In genomic region chr12:102368556-102368955, GRCm38 (mm10) we compare ENCODE assay signal across 15 mouse cellular contexts.
DNase-seq lines count a peak whose midpoint lies in the region; ATAC-seq and TF ChIP-seq lines count a peak whose summit lies in the region.
"Had no signal": no experiment of that assay in that cellular context is flagged by ENCODE, and none has a peak within 500 bp of the region (broad histone marks: within the 10 kb centered on the region; RNA-seq: fewer than 3 reads in every experiment).

No protein-coding gene starts in this region.

- TF ChIP-seq CTCF in intestine, postnatal 0 days (IDR thresholded peaks at IDR 0.05; ENCODE audit: low read depth): no peak
- no peak for TF ChIP-seq CTCF in spleen, adult 2 months (IDR thresholded peaks at IDR 0.05; ENCODE audit: extremely low read depth, insufficient read depth, insufficient read length, insufficient replicate concordance)
- no peak for TF ChIP-seq CTCF in bone marrow, adult 2 months (IDR thresholded peaks at IDR 0.05; ENCODE audit: control insufficient read depth, insufficient read depth, low read length)

- no peak overlapping the region for H3K4me3 ChIP-seq in intestine, embryonic 15.5 days (replicated peaks)
- H3K4me3 ChIP-seq in intestine, postnatal 0 days (ENCODE audit: low read depth, low read length): no peak overlapping the region
- peak overlapping the region; percentile 66 for H3K4me3 ChIP-seq in spleen, adult 2 months (ENCODE audit: extremely low read depth, insufficient read depth, insufficient read length)
- H3K4me3 ChIP-seq in bone marrow, adult 2 months (replicated peaks; ENCODE audit: control insufficient read depth, low read depth, low read length): peak overlapping the region; percentile 73
- H3K4me3 ChIP-seq in liver, embryonic 16.5 days (ENCODE audit: low read depth, low read length): peak overlapping the region; percentile 20
- H3K4me3 ChIP-seq: forebrain, embryonic 13.5 days; hindbrain, embryonic 13.5 days; limb, embryonic 12.5 days; midbrain, embryonic 10.5 days had no signal

- H3K27me3 ChIP-seq in intestine, embryonic 15.5 days (replicated peaks): no peaks in the 10 kb centered on the region
- H3K27me3 ChIP-seq in intestine, postnatal 0 days (replicated peaks; ENCODE audit: control insufficient read depth, insufficient read depth, low read length): no peaks in the 10 kb centered on the region
- no peaks in the 10 kb centered on the region for H3K27me3 ChIP-seq in spleen, adult 2 months (ENCODE audit: control insufficient read depth, insufficient read depth, low read length)
- no peaks in the 10 kb centered on the region for H3K27me3 ChIP-seq in liver, embryonic 16.5 days (ENCODE audit: control insufficient read depth, insufficient read depth, low read depth, low read length)
- H3K27me3 ChIP-seq: forebrain, embryonic 13.5 days; hindbrain, embryonic 13.5 days; limb, embryonic 12.5 days had no signal

- peak in 1 of 2 experiments; percentile 28 for DNase-seq in spleen, adult 2 months (ENCODE audit: low read depth in 1 of 2, low spot score in 2 of 2)
- no peak for DNase-seq in spleen, postnatal 14 days (ENCODE audit: low spot score in 2 of 2)
- DNase-seq in cerebellum, adult 9-11 months: no peak
- no peak for DNase-seq in right cerebral cortex, postnatal 10 days (ENCODE audit: low spot score in 2 of 2)
- DNase-seq: cerebellum, postnatal 25 days; gastrocnemius, postnatal 10 days; kidney, adult 8-10 months had no signal

- H3K36me3 ChIP-seq in intestine, embryonic 15.5 days: peaks cover 5% of the 10 kb centered on the region
- peaks cover 32% of the 10 kb centered on the region for H3K36me3 ChIP-seq in intestine, postnatal 0 days (ENCODE audit: control insufficient read depth, insufficient read depth)
- H3K36me3 ChIP-seq in spleen, adult 2 months (ENCODE audit: control insufficient read depth, insufficient read depth, low read length): peaks cover 25% of the 10 kb centered on the region
- no peaks in the 10 kb centered on the region; the same call in none of the 2 replicates for H3K36me3 ChIP-seq in liver, embryonic 16.5 days (ENCODE audit: control insufficient read depth, insufficient read depth)
- H3K36me3 ChIP-seq: hindbrain, embryonic 13.5 days; limb, embryonic 12.5 days; midbrain, embryonic 10.5 days had no signal

- peaks cover 8% of the 10 kb centered on the region for H3K4me1 ChIP-seq in intestine, embryonic 15.5 days (replicated peaks)
- no peaks in the 10 kb centered on the region for H3K4me1 ChIP-seq in intestine, postnatal 0 days (replicated peaks; ENCODE audit: control insufficient read depth, insufficient read depth, low read length)
- peaks cover 45% of the 10 kb centered on the region for H3K4me1 ChIP-seq in spleen, adult 2 months (ENCODE audit: control insufficient read depth, insufficient read depth, insufficient read length)
- H3K4me1 ChIP-seq in bone marrow, adult 2 months (ENCODE audit: control insufficient read depth, insufficient read depth, low read length): peaks cover 25% of the 10 kb centered on the region
- no peaks in the 10 kb centered on the region for H3K4me1 ChIP-seq in liver, embryonic 16.5 days (ENCODE audit: control insufficient read depth, low read depth, low read length)
- H3K4me1 ChIP-seq: hindbrain, embryonic 13.5 days; midbrain, embryonic 10.5 days had no signal

- H3K27ac ChIP-seq in intestine, embryonic 15.5 days: no peak overlapping the region
- H3K27ac ChIP-seq in intestine, postnatal 0 days (ENCODE audit: low read depth, low read length): no peak overlapping the region
- peak overlapping the region; percentile 90 for H3K27ac ChIP-seq in spleen, adult 2 months (ENCODE audit: insufficient read depth, low read length)
- H3K27ac ChIP-seq in bone marrow, adult 2 months (ENCODE audit: control insufficient read depth, insufficient read depth, low read depth, low read length, poor library complexity): peak overlapping the region; percentile 89
- H3K27ac ChIP-seq in liver, embryonic 16.5 days (ENCODE audit: low read length): peak overlapping the region; percentile 12; the same call in 1 of the 2 replicates
- H3K27ac ChIP-seq: forebrain, embryonic 13.5 days; hindbrain, embryonic 13.5 days; limb, embryonic 12.5 days; midbrain, embryonic 10.5 days had no signal

- no peaks in the 10 kb centered on the region for H3K9me3 ChIP-seq in intestine, embryonic 15.5 days
- no peaks in the 10 kb centered on the region for H3K9me3 ChIP-seq in intestine, postnatal 0 days (ENCODE audit: control insufficient read depth)
- no peaks in the 10 kb centered on the region for H3K9me3 ChIP-seq in liver, embryonic 16.5 days (replicated peaks; ENCODE audit: control insufficient read depth, low read length)
- H3K9me3 ChIP-seq: forebrain, embryonic 13.5 days; hindbrain, embryonic 13.5 days; limb, embryonic 12.5 days; midbrain, embryonic 10.5 days had no signal

- peak; percentile 8; the same call in 1 of the 2 replicates for ATAC-seq in intestine, embryonic 15.5 days
- ATAC-seq in intestine, postnatal 0 days: no peak
- no peak for ATAC-seq in liver, embryonic 16.5 days (ENCODE audit: low read depth)
- ATAC-seq: forebrain, embryonic 13.5 days had no signal

- TF ChIP-seq POLR2A in spleen, adult 2 months (IDR thresholded peaks at IDR 0.05; ENCODE audit: low read depth, low read length): no peak
- 0 out of 2 replicates have a peak, but pooled peaks have one; percentile 12 for TF ChIP-seq POLR2A in bone marrow, adult 2 months (IDR thresholded peaks at IDR 0.05; ENCODE audit: borderline replicate concordance, control insufficient read depth, low read depth, low read length)

- no peak overlapping the region for H3K9ac ChIP-seq in intestine, embryonic 15.5 days
- no peak overlapping the region for H3K9ac ChIP-seq in intestine, postnatal 0 days (ENCODE audit: low read depth, low read length)
- H3K9ac ChIP-seq in liver, embryonic 16.5 days (ENCODE audit: low read depth, low read length): no peak overlapping the region
- H3K9ac ChIP-seq: forebrain, embryonic 13.5 days; hindbrain, embryonic 13.5 days; limb, embryonic 12.5 days had no signal

- H3K4me2 ChIP-seq in intestine, embryonic 15.5 days (replicated peaks): no peak overlapping the region
- H3K4me2 ChIP-seq in intestine, postnatal 0 days (replicated peaks; ENCODE audit: low read depth): no peak overlapping the region
- peak overlapping the region; percentile 17; the same call in 1 of the 2 replicates for H3K4me2 ChIP-seq in liver, embryonic 16.5 days (ENCODE audit: low read depth, low read length)
- H3K4me2 ChIP-seq: forebrain, embryonic 13.5 days; hindbrain, embryonic 13.5 days; limb, embryonic 12.5 days had no signal

- WGBS in intestine, embryonic 15.5 days: 88% methylated on average over 14 of the region's 14 CpGs
- 86% methylated on average over 14 of the region's 14 CpGs for WGBS in intestine, postnatal 0 days
- 30% methylated on average over 14 of the region's 14 CpGs for WGBS in spleen, adult 2 months
- WGBS in bone marrow, adult 2 months: 23% methylated on average over 14 of the region's 14 CpGs
- 55% methylated on average over 14 of the region's 14 CpGs for WGBS in liver, embryonic 16.5 days (ENCODE audit: insufficient replicate concordance)

Comparison
In these comparisons a context has a peak if more than half of its experiments do, and no peak if none do; other contexts are left out.
1. H3K27ac ChIP-seq: peak in spleen, adult 2 months (single experiment), bone marrow, adult 2 months (single experiment) and liver, embryonic 16.5 days (single experiment); none in intestine, embryonic 15.5 days (single experiment) and intestine, postnatal 0 days (single experiment).
2. H3K4me3 ChIP-seq: peak in spleen, adult 2 months (single experiment), bone marrow, adult 2 months (single experiment) and liver, embryonic 16.5 days (single experiment); none in intestine, embryonic 15.5 days (single experiment) and intestine, postnatal 0 days (single experiment).